Mouse (Mus musculus): ENCODE measurements at regions not wholly inside any gene's neighbourhood (a gene's known extent, or its start where the extent isn't known, plus 50 kb on each side); places are given as distances from the start of the nearest gene placed in this dataset.

GRCm38 (mm10) chr17:9873695-9874094 is 204.2 kb upstream of the Pabpc6 start:
- Histone ChIP-seq H3K4me3 (no peak overlapping the region), H3K4me1 (no peaks in the 10 kb centered on the region), H3K27me3 (no peaks in the 10 kb centered on the region), H3K4me2 (replicated peaks) (no peak overlapping the region), H3K9me3 (no peaks in the 10 kb centered on the region), H3K9ac (no peak overlapping the region), H3K36me3 (no peaks in the 10 kb centered on the region), H3K27ac (no peak overlapping the region)
- WGBS: 73% methylated on average over 10 of the region's 10 CpGs
- ATAC-seq (ENCODE audit: insufficient number of reproducible peaks, insufficient read depth, low FRiP score, low TSS enrichment): no peak

GRCm38 (mm10) chr17:9870237-9870636 is 200.7 kb upstream of the Pabpc6 start:
- Histone ChIP-seq H3K27ac (no peak overlapping the region), H3K9ac (no peak overlapping the region), H3K27me3 (no peaks in the 10 kb centered on the region), H3K4me1 (no peaks in the 10 kb centered on the region), H3K9me3 (no peaks in the 10 kb centered on the region), H3K4me3 (no peak overlapping the region), H3K36me3 (no peaks in the 10 kb centered on the region), H3K4me2 (replicated peaks) (no peak overlapping the region)
- ATAC-seq (ENCODE audit: insufficient number of reproducible peaks, insufficient read depth, low FRiP score, low TSS enrichment): no peak
- WGBS: 67% methylated on average over 3 of the region's 3 CpGs

GRCm38 (mm10) chr17:9868747-9869281 is 199.3 kb upstream of the Pabpc6 start:
- Histone ChIP-seq H3K36me3 (no peaks in the 10 kb centered on the region), H3K4me1 (no peaks in the 10 kb centered on the region), H3K9ac (no peak overlapping the region), H3K4me3 (no peak overlapping the region), H3K27ac (no peak overlapping the region), H3K9me3 (no peaks in the 10 kb centered on the region), H3K27me3 (no peaks in the 10 kb centered on the region), H3K4me2 (replicated peaks) (no peak overlapping the region)
- no peak for ATAC-seq (ENCODE audit: insufficient number of reproducible peaks, insufficient read depth, low FRiP score, low TSS enrichment)
- WGBS: 71% methylated on average over 11 of the region's 11 CpGs

GRCm38 (mm10) chr17:9864254-9864653 is 194.7 kb upstream of the Pabpc6 start:
- WGBS: 68% methylated on average over 10 of the region's 10 CpGs
- no peaks in the 10 kb centered on the region for H3K9me3 ChIP-seq
- no peaks in the 10 kb centered on the region for H3K36me3 ChIP-seq

GRCm38 (mm10) chr17:9861923-9862854 is 192.7 kb upstream of the Pabpc6 start:
- no peaks in the 10 kb centered on the region for H3K9me3 ChIP-seq
- no peak for ATAC-seq (ENCODE audit: insufficient number of reproducible peaks, insufficient read depth, low FRiP score, low TSS enrichment)
- no peak overlapping the region for H3K27ac ChIP-seq
- H3K36me3 ChIP-seq: no peaks in the 10 kb centered on the region
- H3K4me1 ChIP-seq: 0 out of 2 replicates have a peak, but pooled peaks cover 3% of the 10 kb centered on the region
- no peaks in the 10 kb centered on the region for H3K27me3 ChIP-seq
- 71% methylated on average over 15 of the region's 15 CpGs for WGBS
- H3K9ac ChIP-seq: no peak overlapping the region
- no peak overlapping the region for H3K4me3 ChIP-seq
- no peak overlapping the region for H3K4me2 ChIP-seq (replicated peaks)

More at GRCm38 (mm10) chr17:9864254-9864653, 194.7 kb upstream of the Pabpc6 start:
- no peak overlapping the region for H3K4me2 ChIP-seq (replicated peaks)
- ATAC-seq (ENCODE audit: insufficient number of reproducible peaks, insufficient read depth, low FRiP score, low TSS enrichment): no peak
- no peak overlapping the region for H3K9ac ChIP-seq
- 0 out of 2 replicates have a peak, but pooled peaks cover 3% of the 10 kb centered on the region for H3K4me1 ChIP-seq
- H3K27ac ChIP-seq: no peak overlapping the region
- no peak overlapping the region for H3K4me3 ChIP-seq
- no peaks in the 10 kb centered on the region for H3K27me3 ChIP-seq

- 0 out of 2 replicates have a peak, but pooled peaks cover 3% of the 10 kb centered on the region for H3K9me3 ChIP-seq
- 0 out of 2 replicates have a peak, but pooled peaks cover 3% of the 10 kb centered on the region for H3K4me1 ChIP-seq
- no peak overlapping the region for H3K4me2 ChIP-seq (replicated peaks)
- no peak overlapping the region for H3K4me3 ChIP-seq
- no peak overlapping the region for H3K27ac ChIP-seq
- no peak overlapping the region for H3K9ac ChIP-seq
- ATAC-seq (ENCODE audit: insufficient number of reproducible peaks, insufficient read depth, low FRiP score, low TSS enrichment): no peak
- H3K36me3 ChIP-seq: no peaks in the 10 kb centered on the region
- WGBS: 70% methylated on average over 6 of the region's 6 CpGs
- no peaks in the 10 kb centered on the region for H3K27me3 ChIP-seq
These were observed 191.8 kb upstream of the Pabpc6 start for GRCm38 (mm10) chr17:9861346-9861745.

GRCm38 (mm10) chr17:9848559-9849357 is 179.2 kb upstream of the Pabpc6 start:
- H3K9me3 ChIP-seq: no peaks in the 10 kb centered on the region
- H3K36me3 ChIP-seq: no peaks in the 10 kb centered on the region
- WGBS: 52% methylated on average over 9 of the region's 9 CpGs

GRCm38 (mm10) chr17:9845451-9846075 is 176.0 kb upstream of the Pabpc6 start:
- Histone ChIP-seq H3K27me3 (no peaks in the 10 kb centered on the region), H3K4me1 (no peaks in the 10 kb centered on the region), H3K9ac (no peak overlapping the region), H3K4me2 (replicated peaks) (no peak overlapping the region), H3K36me3 (no peaks in the 10 kb centered on the region), H3K9me3 (no peaks in the 10 kb centered on the region), H3K27ac (no peak overlapping the region), H3K4me3 (no peak overlapping the region)
- ATAC-seq (ENCODE audit: insufficient number of reproducible peaks, insufficient read depth, low FRiP score, low TSS enrichment): no peak
- 81% methylated on average over 4 of the region's 4 CpGs for WGBS

More at GRCm38 (mm10) chr17:9848559-9849357, 179.2 kb upstream of the Pabpc6 start:
- H3K9ac ChIP-seq: no peak overlapping the region
- no peak overlapping the region for H3K4me2 ChIP-seq (replicated peaks)
- H3K4me1 ChIP-seq: no peaks in the 10 kb centered on the region
- no peak overlapping the region for H3K4me3 ChIP-seq
- no peaks in the 10 kb centered on the region for H3K27me3 ChIP-seq
- no peak for ATAC-seq (ENCODE audit: insufficient number of reproducible peaks, insufficient read depth, low FRiP score, low TSS enrichment)
- H3K27ac ChIP-seq: no peak overlapping the region

- no peak overlapping the region for H3K9ac ChIP-seq
- no peak overlapping the region for H3K27ac ChIP-seq
- H3K36me3 ChIP-seq: no peaks in the 10 kb centered on the region
- H3K4me2 ChIP-seq (replicated peaks): no peak overlapping the region
- WGBS: 84% methylated on average over 2 of the region's 2 CpGs
- no peaks in the 10 kb centered on the region for H3K27me3 ChIP-seq
- no peaks in the 10 kb centered on the region for H3K4me1 ChIP-seq
- no peaks in the 10 kb centered on the region for H3K9me3 ChIP-seq
- no peak for ATAC-seq (ENCODE audit: insufficient number of reproducible peaks, insufficient read depth, low FRiP score, low TSS enrichment)
- H3K4me3 ChIP-seq: no peak overlapping the region
These were observed 171.6 kb upstream of the Pabpc6 start for GRCm38 (mm10) chr17:9841103-9841502.

- no peaks in the 10 kb centered on the region for H3K9me3 ChIP-seq
- ATAC-seq (ENCODE audit: insufficient number of reproducible peaks, insufficient read depth, low FRiP score, low TSS enrichment): no peak
- no peaks in the 10 kb centered on the region for H3K36me3 ChIP-seq
- 77% methylated on average over 7 of the region's 7 CpGs for WGBS
- no peaks in the 10 kb centered on the region for H3K27me3 ChIP-seq
- H3K27ac ChIP-seq: no peak overlapping the region
- no peak overlapping the region for H3K4me3 ChIP-seq
- H3K4me1 ChIP-seq: no peaks in the 10 kb centered on the region
- H3K9ac ChIP-seq: no peak overlapping the region
- no peak overlapping the region for H3K4me2 ChIP-seq (replicated peaks)
These were observed 169.7 kb upstream of the Pabpc6 start for GRCm38 (mm10) chr17:9839256-9839655.
